Mouse (Mus musculus) cerebellum, adult 8-10 months (tissue): ENCODE results near the gene Arhgdib.

ENCODE experiments used
- DNase-seq: peaks from one replicate; pipeline ENCODE4 v3.0.0; 2022

The Arhgdib gene

DNA sequence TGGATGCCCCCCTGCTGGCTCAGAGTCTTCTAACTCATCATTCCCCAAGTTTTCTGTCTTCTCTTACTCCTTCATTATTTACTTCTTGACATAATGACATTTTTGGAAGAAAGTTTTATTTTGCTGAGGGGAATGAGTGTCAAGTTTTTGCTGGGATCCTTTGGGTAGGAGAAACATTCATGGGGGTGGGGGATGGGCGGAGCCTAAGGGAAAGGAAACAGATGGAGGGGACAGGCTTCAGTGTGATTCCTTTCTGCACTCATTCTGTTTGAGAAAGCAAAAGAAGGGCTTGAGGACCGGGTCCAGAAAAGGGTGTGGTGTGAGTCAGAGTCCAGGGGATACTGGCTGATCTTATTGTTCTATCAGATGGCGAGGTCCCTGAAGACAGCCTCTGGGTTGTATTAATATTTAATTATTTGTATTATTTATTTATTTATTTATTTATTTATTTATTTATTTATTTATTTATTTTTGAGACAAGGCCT is 58.2 kb downstream of the Arhgdib start:
- DNase-seq, result no peak

DNA sequence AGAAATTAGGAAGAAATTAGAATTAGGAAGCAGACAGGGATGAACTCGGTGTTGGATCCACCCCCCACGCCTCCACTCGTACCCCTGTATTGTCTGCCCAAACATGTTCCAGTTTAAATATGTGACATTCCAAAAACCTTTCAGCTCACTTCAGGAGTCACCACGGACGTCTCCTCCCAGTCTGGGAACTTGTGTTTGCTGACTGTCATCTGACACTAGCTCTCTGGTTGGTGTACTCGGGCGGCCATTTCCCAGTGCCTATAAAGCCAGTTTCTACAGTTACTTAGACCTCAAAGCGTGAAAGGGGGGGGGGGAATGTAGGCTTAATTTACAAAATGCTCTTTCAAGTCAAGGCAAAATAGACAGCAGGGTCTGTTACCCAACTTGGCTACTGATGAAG is 60.0 kb downstream of the Arhgdib start:
- no peak for DNase-seq

DNA sequence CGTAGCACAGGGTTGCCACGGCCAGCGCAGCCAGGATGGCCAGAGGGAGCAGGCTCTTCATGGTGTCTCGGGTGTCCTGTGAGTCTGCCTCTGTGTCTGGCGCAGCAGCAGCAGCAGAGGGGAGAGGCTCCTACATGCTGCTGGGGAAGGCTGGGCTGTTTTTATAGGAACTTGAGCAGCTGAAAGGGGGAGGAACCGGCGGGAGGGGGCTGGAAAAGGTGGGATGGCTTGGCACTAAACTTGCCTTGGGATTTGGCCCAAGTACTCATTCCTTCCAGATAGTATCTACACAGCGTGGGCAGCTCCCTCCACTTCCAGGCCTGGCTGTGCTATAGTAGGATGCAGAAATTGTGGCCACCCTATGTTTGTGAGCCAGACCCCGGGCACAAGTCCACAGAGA is 66.0 kb downstream of the Arhgdib start, which contains the start of gene Mgp:
Gene Mgp, minus strand, starts transcription at position 154 of the 400 bp plus-strand sequence.
- DNase-seq, result no peak

DNA sequence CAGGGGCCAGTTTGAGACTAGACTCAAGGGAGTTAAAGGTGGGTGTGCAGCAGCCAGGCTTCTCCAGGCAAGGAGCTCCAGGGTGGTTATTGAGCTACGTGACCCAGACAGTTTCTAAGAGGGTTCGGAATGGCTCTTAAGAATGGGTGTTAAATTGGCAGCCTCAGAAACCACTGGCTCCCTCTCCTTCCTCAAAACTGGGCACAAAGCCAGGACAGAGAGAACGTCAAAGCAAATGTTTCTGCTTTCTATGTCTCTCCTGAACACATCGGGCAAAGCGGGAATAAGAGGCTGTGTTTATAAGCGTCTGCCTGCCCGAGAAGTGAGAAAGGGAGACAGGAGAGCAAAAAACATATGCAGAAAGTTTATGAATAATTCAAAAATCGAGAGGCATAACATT is 67.1 kb downstream of the Arhgdib start:
- DNase-seq, result no peak
